Mouse (Mus musculus) lung, adult 2 months (tissue): ENCODE data around the gene Jmy.

Source experiments
- CTCF ChIP-seq: fragments of 200-500 bp; IDR thresholded peaks from 2 replicates; pipeline ENCODE4 v1.5.1; 2011; ENCODE audit warnings: mild to moderate bottlenecking, low read length, control low read depth; ENCODE audit not compliant: insufficient read depth
- POLR2A ChIP-seq: fragments of 200-500 bp; IDR thresholded peaks from 2 replicates; pipeline ENCODE4 v1.6.1; 2011; ENCODE audit warnings: low read depth, mild to moderate bottlenecking, control low read depth, low read length, borderline replicate concordance; ENCODE audit errors: extremely low read depth

- TF ChIP-seq POLR2A (no peak), CTCF (no peak)
These were observed 40.0 kb downstream of the Jmy start for GRCm38 (mm10) chr13:93459566-93459965.
